Mouse (Mus musculus) heart, embryonic 13.5 days (tissue): Measurements from ENCODE around the gene Zfp414. TPM values are rescaled to one million over a fixed set of nuclear protein-coding genes. Genes with fewer than 3 reads are reported as not detected.
A peak's percentile ranks its signal among the peaks of the same experiment; 100 is the strongest.
"Not testable (repeated sequence)": the region's sequence is repeated elsewhere in the genome, so short reads cannot be mapped to it uniquely, and the experiment has no call there.

Source experiments
- ATAC-seq: fragments of 200-750 bp; cut with Nextera tagmentation; 2 replicates; pipeline ENCODE4 v1.8.0; 2017; ENCODE audit warnings: moderate TSS enrichment; ENCODE audit not compliant: insufficient number of reproducible peaks, low FRiP score, low TSS enrichment; ENCODE audit errors: extremely low read depth
- H3K27ac ChIP-seq: fragments of 300-500 bp; sonication (generic); replicated peaks from 2 replicates; pipeline ENCODE4 v1.5.1; 2015; ENCODE audit warnings: moderate library complexity, mild to moderate bottlenecking, inconsistent platforms
- H3K27me3 ChIP-seq: fragments of 300-500 bp; sonication (generic); replicated peaks from 2 replicates; pipeline ENCODE4 v1.6.1; 2015; ENCODE audit warnings: mild to moderate bottlenecking, inconsistent platforms
- H3K36me3 ChIP-seq: fragments of 300-500 bp; sonication (generic); 2 replicates; pipeline ENCODE4 v1.6.1; 2015; ENCODE audit warnings: mild to moderate bottlenecking, inconsistent platforms
- H3K4me1 ChIP-seq: fragments of 300-500 bp; sonication (generic); 2 replicates; pipeline ENCODE4 v1.6.1; 2015; ENCODE audit warnings: inconsistent platforms
- H3K4me2 ChIP-seq: fragments of 300-500 bp; sonication (generic); 2 replicates; pipeline ENCODE4 v1.6.1; 2015; ENCODE audit warnings: inconsistent platforms, mild to moderate bottlenecking, moderate library complexity
- H3K4me3 ChIP-seq: fragments of 300-500 bp; sonication (generic); 2 replicates; pipeline ENCODE4 v1.5.1; 2015; ENCODE audit warnings: moderate library complexity, mild to moderate bottlenecking, inconsistent platforms
- H3K9ac ChIP-seq: fragments of 300-500 bp; sonication (generic); 2 replicates; pipeline ENCODE4 v1.6.1; 2015; ENCODE audit warnings: inconsistent platforms, mild to moderate bottlenecking, moderate library complexity
- H3K9me3 ChIP-seq: fragments of 300-500 bp; sonication (generic); 2 replicates; pipeline ENCODE4 v1.6.1; 2016; ENCODE audit warnings: inconsistent platforms
- WGBS: fragments of 180-500 bp; shearing (Covaris S2); methylation state at CpG from one replicate; pipeline ENCODE4 v1.1.7; 2015; ENCODE audit warnings: mixed read lengths; 5-methylcytosine and 5-hydroxymethylcytosine counted together
- polyA plus RNA-seq: library from polyadenylated mRNA; unstranded; fragments of >200 nt; fragmentation: Nextera tagmentation; extraction: Ambion mirVana; gene quantifications from 2 replicates; pipeline ENCODE4 v1.2.1, GENCODE M21; 2015

Gene Zfp414
- 30.7 and 32.1 TPM in 2 replicates for polyA plus RNA-seq

GRCm38 (mm10) chr17:33628621-33629486, at the start of gene Zfp414:
Zfp414 (plus strand) TSS chr17:33629090.
- Histone ChIP-seq H3K27ac (peak within 1 kb of the TSS; percentile 95), H3K4me2 (peak within 1 kb of the TSS; percentile 85), H3K9ac (peak within 1 kb of the TSS; percentile 83), H3K36me3 (peaks cover 34% of the 10 kb centered on the region), H3K4me3 (peak within 1 kb of the TSS; percentile 63), H3K27me3 (no peaks in the 10 kb centered on the region), H3K4me1 (peaks cover 29% of the 10 kb centered on the region), H3K9me3 (no peaks in the 10 kb centered on the region)
- WGBS, result 4% methylated on average over 35 of the region's 35 CpGs
- peak; percentile 91 for ATAC-seq

- Histone ChIP-seq H3K4me3 (no peak overlapping the region), H3K36me3 (no peaks in the 10 kb centered on the region), H3K9me3 (no peaks in the 10 kb centered on the region), H3K9ac (no peak overlapping the region), H3K4me1 (no peaks in the 10 kb centered on the region), H3K4me2 (no peak overlapping the region), H3K27ac (no peak overlapping the region), H3K27me3 (peaks cover 3% of the 10 kb centered on the region; the same call in 1 of the 2 replicates)
- WGBS, result 71% methylated on average over 4 of the region's 4 CpGs
- ATAC-seq, result no peak
Measured at GRCm38 (mm10) chr17:33584061-33584460, 44.8 kb upstream of the Zfp414 start.

DNA sequence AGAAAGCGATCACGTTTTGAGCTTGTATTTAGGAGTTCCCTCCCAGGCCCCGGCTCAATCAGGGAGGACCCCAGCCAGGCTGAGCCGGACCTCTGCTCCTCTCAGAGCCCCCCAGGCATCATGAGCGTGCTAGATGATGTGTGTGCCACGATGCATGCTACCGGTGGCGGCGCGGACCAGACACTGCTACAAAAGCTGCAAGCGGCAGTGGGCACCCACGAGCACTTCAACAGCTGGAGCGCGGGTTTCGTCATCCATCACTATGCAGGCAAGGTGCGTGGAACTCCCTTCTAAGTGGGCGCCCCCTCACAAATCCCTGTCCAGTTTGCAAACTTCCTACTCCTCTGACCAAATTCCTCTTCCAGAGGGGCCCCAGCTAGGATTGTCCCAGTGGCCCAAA, 42.9 kb upstream of the Zfp414 start:
- Histone ChIP-seq H3K27me3 (0 out of 2 replicates have a peak, but pooled peaks cover 3% of the 10 kb centered on the region), H3K9me3 (no peaks in the 10 kb centered on the region), H3K27ac (no peak overlapping the region), H3K9ac (no peak overlapping the region), H3K4me3 (no peak overlapping the region), H3K4me2 (no peak overlapping the region), H3K36me3 (no peaks in the 10 kb centered on the region), H3K4me1 (no peaks in the 10 kb centered on the region)
- ATAC-seq, result no peak
- 61% methylated on average over 17 of the region's 17 CpGs for WGBS

GRCm38 (mm10) chr17:33597271-33597670, 31.6 kb upstream of the Zfp414 start:
- peaks cover 8% of the 10 kb centered on the region; the same call in 1 of the 2 replicates for H3K9me3 ChIP-seq
- no peak overlapping the region for H3K9ac ChIP-seq
- H3K4me1 ChIP-seq, result no peaks in the 10 kb centered on the region
- H3K36me3 ChIP-seq, result no peaks in the 10 kb centered on the region
- no peak for ATAC-seq
- no peak overlapping the region for H3K4me3 ChIP-seq
- no peak overlapping the region for H3K27ac ChIP-seq
- H3K27me3 ChIP-seq, result no peaks in the 10 kb centered on the region
- no peak overlapping the region for H3K4me2 ChIP-seq

DNA sequence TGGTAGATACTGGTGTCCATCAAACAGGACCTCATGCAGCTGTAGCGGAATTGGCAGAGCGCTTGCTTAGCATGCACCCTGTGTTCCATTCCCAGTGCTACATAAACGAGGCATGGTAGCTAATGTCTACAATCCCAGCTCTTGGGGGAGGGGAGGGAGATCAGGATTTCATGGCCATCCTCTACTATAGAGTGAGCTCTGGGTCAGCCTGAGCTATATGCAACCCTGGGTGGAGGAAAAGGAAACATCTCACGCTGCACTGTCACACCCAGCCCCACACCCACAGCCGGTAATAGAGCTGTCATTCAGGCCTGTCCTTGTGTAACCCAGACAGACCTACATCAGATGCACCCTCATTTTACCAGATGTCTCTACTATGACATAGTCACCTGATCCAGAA, 30.4 kb upstream of the Zfp414 start:
- H3K9ac ChIP-seq, result no peak overlapping the region
- H3K36me3 ChIP-seq, result no peaks in the 10 kb centered on the region
- WGBS, result 87% methylated on average over 5 of the region's 5 CpGs
- H3K27ac ChIP-seq, result no peak overlapping the region
- H3K4me2 ChIP-seq, result no peak overlapping the region
- ATAC-seq, result no peak
- no peak overlapping the region for H3K4me3 ChIP-seq
- no peaks in the 10 kb centered on the region for H3K4me1 ChIP-seq
- H3K27me3 ChIP-seq, result no peaks in the 10 kb centered on the region
- peaks cover 8% of the 10 kb centered on the region; the same call in 1 of the 2 replicates for H3K9me3 ChIP-seq

GRCm38 (mm10) chr17:33599836-33600475, 28.9 kb upstream of the Zfp414 start:
- no peaks in the 10 kb centered on the region for H3K27me3 ChIP-seq
- no peaks in the 10 kb centered on the region for H3K4me1 ChIP-seq
- H3K27ac ChIP-seq, result no peak overlapping the region
- no peak overlapping the region for H3K4me2 ChIP-seq
- H3K4me3 ChIP-seq, result no peak overlapping the region
- no peak overlapping the region for H3K9ac ChIP-seq
- ATAC-seq, result no peak
- peaks cover 8% of the 10 kb centered on the region; the same call in 1 of the 2 replicates for H3K9me3 ChIP-seq
- no peaks in the 10 kb centered on the region for H3K36me3 ChIP-seq
- 77% methylated on average over 8 of the region's 8 CpGs for WGBS

- Histone ChIP-seq H3K4me3 (no peak overlapping the region), H3K27me3 (no peaks in the 10 kb centered on the region), H3K4me1 (no peaks in the 10 kb centered on the region), H3K9me3 (peaks cover 8% of the 10 kb centered on the region; the same call in 1 of the 2 replicates), H3K4me2 (no peak overlapping the region), H3K27ac (no peak overlapping the region), H3K9ac (no peak overlapping the region), H3K36me3 (no peaks in the 10 kb centered on the region)
- no peak for ATAC-seq
- WGBS, result 77% methylated on average over 3 of the region's 3 CpGs
Measured at GRCm38 (mm10) chr17:33600831-33601230, 28.1 kb upstream of the Zfp414 start.

DNA sequence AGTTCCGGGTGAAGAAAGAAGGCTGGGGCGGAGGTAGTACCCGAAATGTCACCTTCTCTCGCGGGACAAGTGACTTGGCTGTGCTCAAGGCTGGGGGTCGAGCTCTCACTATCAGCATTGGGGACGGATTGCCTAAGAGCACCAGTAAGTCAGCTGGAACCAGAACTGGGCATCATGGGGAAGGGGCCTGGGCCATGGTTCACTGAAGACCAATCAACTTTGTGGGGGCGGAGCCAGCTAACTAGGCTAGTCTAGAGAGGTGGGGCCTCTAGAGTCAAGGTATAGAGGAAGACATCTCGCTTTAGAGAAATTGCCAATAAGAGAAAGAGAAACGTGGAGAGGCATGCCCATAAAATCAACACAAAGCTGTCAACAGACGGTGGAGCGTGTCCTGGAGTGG, 26.9 kb upstream of the Zfp414 start:
- no peak overlapping the region for H3K4me3 ChIP-seq
- no peak overlapping the region for H3K27ac ChIP-seq
- H3K4me1 ChIP-seq, result no peaks in the 10 kb centered on the region
- 81% methylated on average over 12 of the region's 12 CpGs for WGBS
- H3K9me3 ChIP-seq, result peaks cover 8% of the 10 kb centered on the region; the same call in 1 of the 2 replicates
- no peaks in the 10 kb centered on the region for H3K36me3 ChIP-seq
- no peaks in the 10 kb centered on the region for H3K27me3 ChIP-seq
- no peak overlapping the region for H3K4me2 ChIP-seq
- no peak overlapping the region for H3K9ac ChIP-seq
- no peak for ATAC-seq

DNA sequence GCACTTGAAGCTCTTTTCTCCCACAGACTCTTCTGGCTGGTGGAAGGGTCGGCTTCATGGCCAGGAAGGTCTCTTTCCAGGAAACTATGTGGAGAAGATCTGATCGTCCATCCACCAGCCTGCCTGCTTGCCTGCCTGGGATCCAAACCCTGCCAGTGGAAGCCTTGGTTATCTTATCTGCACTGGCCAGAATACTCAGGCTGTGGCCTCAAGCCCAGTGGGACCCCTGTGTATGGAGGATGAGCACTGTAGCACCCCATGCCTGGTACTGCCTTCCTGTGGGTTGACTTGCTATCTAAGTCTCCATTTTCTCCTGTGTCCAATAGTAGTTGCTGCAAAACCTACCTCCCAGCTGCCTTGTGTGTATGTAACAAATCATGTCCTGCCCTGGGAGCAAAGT, 21.6 kb upstream of the Zfp414 start:
- H3K36me3 ChIP-seq, result no peaks in the 10 kb centered on the region
- no peaks in the 10 kb centered on the region for H3K27me3 ChIP-seq
- no peak overlapping the region for H3K9ac ChIP-seq
- ATAC-seq, result no peak
- H3K4me2 ChIP-seq, result no peak overlapping the region
- H3K4me3 ChIP-seq, result no peak overlapping the region
- no peaks in the 10 kb centered on the region for H3K9me3 ChIP-seq
- 37% methylated on average over 2 of the region's 2 CpGs for WGBS
- no peak overlapping the region for H3K27ac ChIP-seq
- H3K4me1 ChIP-seq, result no peaks in the 10 kb centered on the region

DNA sequence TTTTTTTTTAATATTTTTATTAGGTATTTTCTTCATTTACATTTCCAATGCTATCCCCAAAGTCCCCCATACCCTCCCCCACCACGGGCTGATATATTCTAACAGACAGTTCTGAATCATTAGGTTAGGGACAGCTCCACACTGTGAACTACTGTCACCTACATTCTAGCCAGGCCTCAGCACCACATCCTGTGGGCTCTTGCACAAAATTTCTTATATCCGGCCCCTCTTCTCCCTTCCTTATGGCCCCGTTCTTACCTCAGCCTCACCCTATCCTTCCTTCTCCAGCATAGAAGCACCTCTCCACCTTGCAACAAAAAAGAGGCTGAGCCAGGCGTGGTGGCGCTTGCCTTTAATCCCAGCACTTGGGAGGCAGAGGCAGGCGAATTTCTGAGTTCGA, 18.3 kb upstream of the Zfp414 start:
- 69% methylated on average over 7 of the region's 7 CpGs for WGBS
- Histone ChIP-seq H3K4me1 (no peaks in the 10 kb centered on the region), H3K27me3 (no peaks in the 10 kb centered on the region), H3K9ac (no peak overlapping the region), H3K9me3 (no peaks in the 10 kb centered on the region), H3K27ac (no peak overlapping the region), H3K36me3 (no peaks in the 10 kb centered on the region), H3K4me3 (no peak overlapping the region), H3K4me2 (no peak overlapping the region)
- ATAC-seq, result no peak

DNA sequence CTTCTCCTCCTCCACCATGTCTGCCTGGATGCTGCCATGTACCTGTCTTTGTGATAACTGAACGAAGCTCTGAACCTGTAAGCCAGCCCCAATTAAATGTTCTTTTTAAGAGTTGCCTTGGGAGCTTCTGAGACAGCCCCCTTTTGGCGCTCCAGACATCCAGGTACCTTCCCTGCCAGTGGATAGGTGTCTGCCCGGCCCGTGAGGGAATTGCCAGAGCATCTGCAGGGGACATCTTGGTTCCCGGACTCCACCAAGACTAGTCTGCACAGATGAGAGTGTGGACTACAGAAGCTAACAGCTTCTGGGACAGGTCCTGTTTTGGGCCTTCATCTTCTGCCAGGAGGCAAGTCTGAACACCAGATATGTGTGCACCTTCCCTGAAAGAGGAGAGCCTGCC, 15.2 kb upstream of the Zfp414 start:
- not testable (repeated sequence) for ATAC-seq, H3K9ac ChIP-seq, H3K9me3 ChIP-seq, H3K27ac ChIP-seq, H3K4me3 ChIP-seq, H3K4me1 ChIP-seq, H3K27me3 ChIP-seq, H3K36me3 ChIP-seq, H3K4me2 ChIP-seq
- WGBS, result 76% methylated on average over 5 of the region's 5 CpGs
